Mouse (Mus musculus): ENCODE results near the gene Trim29. TPM values are rescaled to one million over a fixed set of nuclear protein-coding genes. Genes with fewer than 3 reads are reported as not detected.
A peak's percentile ranks its signal among the peaks of the same experiment; 100 is the strongest.

Trim29 gene
- polyA plus RNA-seq, 1 experiment, result not detected

GRCm38 (mm10) chr9:43325486-43325885 lies 14.8 kb downstream of the Trim29 start:
- WGBS, result 94% methylated on average over 3 of the region's 3 CpGs
- no peak overlapping the region for H3K4me3 ChIP-seq (ENCODE audit: insufficient read depth, low read depth, low read length)
- no peak overlapping the region for H3K27ac ChIP-seq (ENCODE audit: insufficient read depth, low read depth, low read length)
- H3K4me1 ChIP-seq (ENCODE audit: control insufficient read depth, insufficient read depth, low read length), result peaks cover 20% of the 10 kb centered on the region
- TF ChIP-seq CTCF (IDR thresholded peaks at IDR 0.05; ENCODE audit: insufficient read depth, low read depth, low read length) (no peak), POLR2A (IDR thresholded peaks at IDR 0.05; ENCODE audit: insufficient read depth, low read depth, low read length) (no peak)

- no peak for TF ChIP-seq POLR2A (IDR thresholded peaks at IDR 0.05; ENCODE audit: insufficient read depth, low read depth, low read length)
- TF ChIP-seq CTCF (IDR thresholded peaks at IDR 0.05; ENCODE audit: insufficient read depth, low read depth, low read length), result no peak
- H3K4me1 ChIP-seq (ENCODE audit: control insufficient read depth, insufficient read depth, low read length), result peaks cover 27% of the 10 kb centered on the region
- no peak overlapping the region for H3K4me3 ChIP-seq (ENCODE audit: insufficient read depth, low read depth, low read length)
- 79% methylated on average over 7 of the region's 7 CpGs for WGBS
- no peak overlapping the region for H3K27ac ChIP-seq (ENCODE audit: insufficient read depth, low read depth, low read length)
Observed at GRCm38 (mm10) chr9:43326015-43326631, 15.5 kb downstream of the Trim29 start.

GRCm38 (mm10) chr9:43327182-43328129 lies 16.8 kb downstream of the Trim29 start:
- WGBS, result 64% methylated on average over 21 of the region's 21 CpGs
- H3K4me1 ChIP-seq (ENCODE audit: control insufficient read depth, insufficient read depth, low read length), result peaks cover 34% of the 10 kb centered on the region
- H3K27ac ChIP-seq (ENCODE audit: insufficient read depth, low read depth, low read length), result no peak overlapping the region
- no peak overlapping the region for H3K4me3 ChIP-seq (ENCODE audit: insufficient read depth, low read depth, low read length)
- TF ChIP-seq CTCF (IDR thresholded peaks at IDR 0.05; ENCODE audit: insufficient read depth, low read depth, low read length) (no peak), POLR2A (IDR thresholded peaks at IDR 0.05; ENCODE audit: insufficient read depth, low read depth, low read length) (no peak)

GRCm38 (mm10) chr9:43330426-43330825 lies 19.8 kb downstream of the Trim29 start:
- WGBS, result 63% methylated on average over 5 of the region's 5 CpGs
- no peak overlapping the region for H3K27ac ChIP-seq (ENCODE audit: insufficient read depth, low read depth, low read length)
- no peak for TF ChIP-seq CTCF (IDR thresholded peaks at IDR 0.05; ENCODE audit: insufficient read depth, low read depth, low read length)
- TF ChIP-seq POLR2A (IDR thresholded peaks at IDR 0.05; ENCODE audit: insufficient read depth, low read depth, low read length), result no peak

GRCm38 (mm10) chr9:43331476-43332471 lies 21.1 kb downstream of the Trim29 start:
- TF ChIP-seq CTCF (IDR thresholded peaks at IDR 0.05; ENCODE audit: insufficient read depth, low read depth, low read length) (no peak), POLR2A (IDR thresholded peaks at IDR 0.05; ENCODE audit: insufficient read depth, low read depth, low read length) (no peak)
- Histone ChIP-seq H3K27ac (ENCODE audit: insufficient read depth, low read depth, low read length) (peak overlapping the region; percentile 34; the same call in 1 of the 2 replicates), H3K4me3 (ENCODE audit: insufficient read depth, low read depth, low read length) (no peak overlapping the region), H3K4me1 (ENCODE audit: control insufficient read depth, insufficient read depth, low read length) (peaks cover 29% of the 10 kb centered on the region)
- 61% methylated on average over 8 of the region's 8 CpGs for WGBS

More at GRCm38 (mm10) chr9:43330426-43330825, 19.8 kb downstream of the Trim29 start:
- Histone ChIP-seq H3K4me1 (ENCODE audit: control insufficient read depth, insufficient read depth, low read length) (peaks cover 34% of the 10 kb centered on the region), H3K4me3 (ENCODE audit: insufficient read depth, low read depth, low read length) (no peak overlapping the region)

GRCm38 (mm10) chr9:43334476-43334875 lies 23.8 kb downstream of the Trim29 start:
- WGBS, result 53% methylated on average over 8 of the region's 8 CpGs
- TF ChIP-seq CTCF (IDR thresholded peaks at IDR 0.05; ENCODE audit: insufficient read depth, low read depth, low read length) (no peak), POLR2A (IDR thresholded peaks at IDR 0.05; ENCODE audit: insufficient read depth, low read depth, low read length) (no peak)
- Histone ChIP-seq H3K27ac (ENCODE audit: insufficient read depth, low read depth, low read length) (no peak overlapping the region), H3K4me1 (ENCODE audit: control insufficient read depth, insufficient read depth, low read length) (peaks cover 22% of the 10 kb centered on the region), H3K4me3 (ENCODE audit: insufficient read depth, low read depth, low read length) (no peak overlapping the region)

- Histone ChIP-seq H3K4me1 (ENCODE audit: control insufficient read depth, insufficient read depth, low read length) (0 out of 2 replicates have a peak, but pooled peaks cover 2% of the 10 kb centered on the region), H3K4me3 (ENCODE audit: insufficient read depth, low read depth, low read length) (no peak overlapping the region), H3K27ac (ENCODE audit: insufficient read depth, low read depth, low read length) (no peak overlapping the region)
- 68% methylated on average over 4 of the region's 4 CpGs for WGBS
- TF ChIP-seq CTCF (IDR thresholded peaks at IDR 0.05; ENCODE audit: insufficient read depth, low read depth, low read length) (no peak), POLR2A (IDR thresholded peaks at IDR 0.05; ENCODE audit: insufficient read depth, low read depth, low read length) (no peak)
Observed at GRCm38 (mm10) chr9:43337636-43338035, 27.0 kb downstream of the Trim29 start.

- no peak overlapping the region for H3K27ac ChIP-seq (ENCODE audit: insufficient read depth, low read depth, low read length)
- TF ChIP-seq CTCF (IDR thresholded peaks at IDR 0.05; ENCODE audit: insufficient read depth, low read depth, low read length), result no peak
- no peak for TF ChIP-seq POLR2A (IDR thresholded peaks at IDR 0.05; ENCODE audit: insufficient read depth, low read depth, low read length)
- 71% methylated on average over 5 of the region's 5 CpGs for WGBS
- H3K4me1 ChIP-seq (ENCODE audit: control insufficient read depth, insufficient read depth, low read length), result 0 out of 2 replicates have a peak, but pooled peaks cover 2% of the 10 kb centered on the region
- H3K4me3 ChIP-seq (ENCODE audit: insufficient read depth, low read depth, low read length), result no peak overlapping the region
Observed at GRCm38 (mm10) chr9:43338067-43338466, 27.4 kb downstream of the Trim29 start.

Measured in olfactory bulb, adult 2 months (tissue).